Mouse (Mus musculus): Measurements from ENCODE around the gene Tbc1d22b.
"Not testable (repeated sequence)": the region's sequence is repeated elsewhere in the genome, so short reads cannot be mapped to it uniquely, and the experiment has no call there.

Tbc1d22b gene

DNA sequence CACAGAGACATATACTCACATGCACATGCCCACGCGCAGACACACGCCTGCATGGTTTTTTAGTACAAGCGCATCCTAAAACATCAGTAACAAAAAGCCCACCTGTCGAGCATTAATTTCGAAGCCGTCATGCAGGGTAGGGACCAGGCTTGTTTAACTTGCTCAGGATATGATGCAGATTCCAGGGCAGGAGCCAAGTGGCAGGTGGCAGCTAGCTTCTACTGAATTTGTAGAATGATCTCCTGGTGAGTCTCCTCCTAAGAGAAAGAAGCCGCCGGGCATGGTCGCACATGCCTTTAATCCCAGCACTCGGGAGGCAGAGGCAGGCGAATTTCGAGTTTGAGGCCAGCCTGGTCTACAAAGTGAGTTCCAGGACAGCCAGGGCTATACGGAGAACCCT is 49.5 kb downstream of the Tbc1d22b start:
- DNase-seq: peak; percentile 36 to 43

DNA sequence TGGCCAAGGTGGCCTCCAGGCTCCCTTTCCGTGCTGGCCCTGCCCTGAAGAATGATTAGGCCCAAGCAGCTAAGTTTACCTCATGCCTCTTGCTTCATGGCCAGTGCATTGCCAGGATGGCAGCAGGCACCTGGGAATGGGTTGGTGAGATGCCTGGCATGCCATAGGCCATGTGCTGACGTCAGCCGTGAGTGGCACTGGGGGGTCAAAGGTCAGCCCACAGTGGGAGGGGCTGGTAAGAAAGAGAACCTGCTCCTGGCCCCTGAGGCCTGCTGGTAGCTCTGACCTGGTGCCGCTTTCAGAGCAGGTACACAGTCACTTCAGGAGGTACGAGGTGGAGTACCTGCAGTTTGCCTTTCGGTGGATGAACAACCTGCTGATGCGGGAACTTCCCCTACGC is 50.0 kb downstream of the Tbc1d22b start:
- DNase-seq: no peak

DNA sequence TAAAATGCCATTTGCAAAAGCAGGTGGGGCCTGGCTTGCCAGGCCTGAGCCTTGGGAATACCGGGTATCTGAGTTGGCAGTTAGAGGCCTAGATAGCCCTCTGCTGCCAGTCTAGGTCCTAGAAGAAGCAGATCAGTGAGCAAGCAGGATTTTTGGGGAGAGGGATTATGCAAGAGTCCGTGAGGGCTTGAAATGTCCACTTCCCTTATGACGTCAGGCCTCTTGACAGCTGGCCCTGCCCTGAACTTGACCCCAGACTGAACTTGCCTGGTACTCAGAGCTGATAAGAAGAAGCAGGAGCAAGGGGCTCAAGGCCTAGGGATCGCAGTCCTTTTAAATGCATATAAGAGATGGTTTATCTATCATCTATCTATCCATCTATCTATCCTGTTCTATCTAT is 51.8 kb downstream of the Tbc1d22b start:
- no peak for DNase-seq

DNA sequence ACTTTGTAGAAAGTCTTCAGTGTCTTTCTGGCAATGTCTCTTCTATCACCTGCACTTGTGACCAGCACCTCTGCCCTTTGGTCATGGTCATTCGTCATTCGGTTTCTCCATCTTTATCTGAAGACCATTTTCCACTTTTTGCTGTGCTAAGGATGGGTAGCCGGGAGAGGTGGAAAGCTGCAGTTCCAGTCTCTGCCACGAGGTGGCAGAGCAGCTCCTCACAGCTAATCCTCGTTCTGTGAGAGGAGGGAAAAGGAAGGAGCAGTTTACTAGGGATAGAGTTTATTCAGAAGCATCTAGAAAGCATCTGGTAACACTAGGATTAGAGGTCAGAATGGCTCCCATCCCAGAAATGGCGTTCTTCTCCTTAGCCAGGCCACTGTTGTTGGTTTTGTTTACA is 53.7 kb downstream of the Tbc1d22b start:
- DNase-seq: peak; percentile 81 to 90

DNA sequence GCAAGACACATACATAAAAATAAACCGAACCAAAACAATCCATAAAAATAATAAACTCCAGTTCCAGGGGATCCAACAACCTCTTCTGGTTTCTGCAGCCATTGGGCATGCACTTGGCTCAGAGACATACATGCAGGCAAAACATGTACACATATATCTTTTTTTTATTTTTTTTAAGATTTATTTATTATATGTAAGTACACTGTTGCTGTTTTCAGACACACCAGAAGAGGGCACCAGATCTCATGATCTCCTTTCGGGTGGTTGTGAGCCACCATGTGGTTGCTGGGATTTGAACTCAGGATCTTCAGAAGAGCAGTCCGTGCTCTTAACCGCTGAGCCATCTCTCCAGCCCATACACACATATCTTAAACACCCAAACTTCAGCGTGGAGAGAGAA is 63.9 kb downstream of the Tbc1d22b start:
- not testable (repeated sequence) for DNase-seq

DNA sequence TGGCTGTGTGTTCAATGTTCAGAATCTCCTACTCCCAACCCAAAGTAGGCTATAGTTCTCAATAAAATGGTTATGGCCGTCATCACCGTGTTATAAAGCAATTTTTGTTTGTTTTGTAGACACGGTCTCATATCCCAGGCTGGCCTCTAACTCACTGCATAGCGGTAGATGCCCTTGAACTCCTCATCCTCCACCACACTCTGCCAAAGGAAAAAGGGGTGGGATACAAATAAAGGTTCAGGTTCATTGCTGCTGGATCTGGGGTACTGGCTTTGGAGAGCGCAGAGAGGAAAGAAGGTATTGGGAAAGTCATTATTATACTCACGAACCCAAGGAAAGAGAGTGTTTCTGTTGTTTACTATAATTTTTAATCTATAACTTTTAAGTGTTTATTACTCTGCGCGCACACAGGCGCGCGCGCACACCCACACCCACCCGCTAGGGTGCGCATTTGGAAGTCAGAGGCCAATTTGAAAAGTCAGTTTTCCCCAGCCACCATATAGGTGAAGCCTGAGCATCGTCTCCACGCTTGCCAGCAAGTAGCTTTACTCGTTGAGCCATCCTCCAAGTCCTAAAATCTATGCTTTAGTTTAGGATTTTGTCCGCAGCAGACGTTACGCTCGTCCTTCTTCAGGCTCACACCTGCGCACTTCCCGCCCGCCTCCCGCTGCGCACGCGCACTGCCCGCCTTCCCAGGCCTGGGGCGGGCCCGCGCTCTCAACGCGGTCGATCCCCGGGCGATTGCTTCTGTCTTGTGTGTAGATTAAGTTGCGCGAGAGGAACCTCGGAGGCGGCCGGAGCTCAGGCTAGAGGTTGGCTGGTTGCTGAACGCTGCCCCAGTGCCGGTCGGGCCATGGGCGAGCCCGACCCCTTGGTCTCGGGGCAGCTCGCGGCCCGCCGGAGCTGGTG is 64.8 kb downstream of the Tbc1d22b start, which contains the start of the genes Rnf8 and Gm28043:
Gene Rnf8, plus strand, starts transcription at position 676 of the 909 bp plus-strand sequence.
Gene Gm28043, plus strand, starts transcription at position 762 of the 909 bp plus-strand sequence.
- DNase-seq: peak; percentile 92 to 96

DNA sequence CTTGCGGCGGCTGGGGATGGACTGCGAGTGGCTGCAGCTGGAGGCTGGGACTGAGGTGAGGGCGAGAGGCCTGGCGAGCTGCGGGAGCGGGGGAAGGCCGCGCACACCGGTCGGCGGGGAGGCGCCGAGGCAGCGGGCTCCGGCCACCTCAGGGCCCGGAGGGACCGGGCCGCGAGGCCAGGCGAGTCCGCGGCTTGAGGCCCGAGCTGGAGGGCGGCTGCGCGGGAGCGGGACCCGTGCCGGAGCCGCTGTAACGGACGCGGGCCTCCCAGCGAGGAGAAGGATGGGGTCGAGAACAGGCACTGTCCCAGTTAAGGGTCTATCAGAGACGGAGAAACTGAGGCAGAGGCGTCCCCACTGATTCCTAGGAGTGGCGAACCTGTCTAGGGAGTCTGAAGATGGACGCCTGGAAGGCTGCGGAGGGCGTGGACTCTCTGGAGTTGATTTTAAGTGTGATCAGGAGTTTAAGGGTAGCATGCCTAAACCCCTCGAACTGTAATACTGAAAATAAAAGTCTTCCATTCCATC is 65.5 kb downstream of the Tbc1d22b start:
- DNase-seq: no peak

DNA sequence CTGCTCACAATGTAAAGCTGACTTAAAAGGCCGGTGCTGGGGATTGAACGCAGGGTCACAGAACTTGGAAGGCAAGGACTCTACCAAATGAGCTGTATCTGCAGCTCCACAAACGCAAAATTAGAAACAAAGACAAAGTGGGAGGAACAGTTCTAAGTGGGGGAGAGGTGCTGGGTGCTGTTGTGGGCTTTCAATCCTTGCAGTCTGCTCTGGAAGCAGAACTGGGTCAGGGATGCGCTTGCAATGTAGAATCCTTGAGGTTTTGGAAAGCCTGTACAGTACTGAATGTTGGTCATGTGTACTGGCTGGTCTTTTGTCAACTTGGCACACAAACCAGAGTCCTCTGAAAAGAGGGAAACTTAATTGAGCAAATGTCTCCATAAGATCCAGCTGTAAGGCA is 66.0 kb downstream of the Tbc1d22b start:
- no peak for DNase-seq

DNA sequence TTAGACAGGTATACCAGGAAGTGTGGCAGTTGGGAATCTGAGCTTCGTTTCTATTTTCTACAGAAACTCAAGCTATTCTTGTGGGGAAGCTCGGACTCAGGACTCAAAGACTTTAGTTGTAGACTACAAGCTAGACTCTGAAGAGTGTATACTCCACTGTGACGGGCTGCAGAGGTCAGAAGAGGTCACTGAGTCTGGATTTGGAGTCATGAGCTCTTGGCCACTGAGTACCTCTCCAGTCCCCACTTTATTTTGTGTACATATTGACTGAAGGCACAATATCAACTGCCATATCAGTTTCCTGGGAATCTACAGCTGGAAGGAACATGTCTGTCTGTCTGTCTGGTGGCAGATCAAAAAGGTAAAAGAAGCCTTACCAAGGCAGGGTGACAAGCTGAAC is 69.6 kb downstream of the Tbc1d22b start:
- no peak for DNase-seq

DNA sequence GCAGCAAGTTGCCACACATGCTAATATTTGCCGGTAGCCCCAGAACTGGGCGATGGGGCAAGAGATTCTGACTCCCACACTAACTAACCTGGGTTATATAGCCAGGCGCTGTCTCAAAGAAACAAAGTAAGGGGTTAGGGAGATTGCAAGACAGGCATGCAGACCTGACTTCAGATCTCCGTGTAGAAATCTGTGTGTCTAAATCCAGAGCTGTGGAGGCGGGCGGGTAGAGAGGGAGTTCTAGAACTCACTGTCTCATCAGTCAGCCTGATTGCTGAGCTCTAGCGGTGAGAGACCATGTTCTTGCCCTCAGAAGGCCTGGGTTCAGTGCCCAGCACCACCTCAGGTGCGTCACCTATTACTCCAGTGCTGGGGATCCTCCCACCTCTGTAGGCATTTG is 73.9 kb downstream of the Tbc1d22b start:
- no peak for DNase-seq

DNA sequence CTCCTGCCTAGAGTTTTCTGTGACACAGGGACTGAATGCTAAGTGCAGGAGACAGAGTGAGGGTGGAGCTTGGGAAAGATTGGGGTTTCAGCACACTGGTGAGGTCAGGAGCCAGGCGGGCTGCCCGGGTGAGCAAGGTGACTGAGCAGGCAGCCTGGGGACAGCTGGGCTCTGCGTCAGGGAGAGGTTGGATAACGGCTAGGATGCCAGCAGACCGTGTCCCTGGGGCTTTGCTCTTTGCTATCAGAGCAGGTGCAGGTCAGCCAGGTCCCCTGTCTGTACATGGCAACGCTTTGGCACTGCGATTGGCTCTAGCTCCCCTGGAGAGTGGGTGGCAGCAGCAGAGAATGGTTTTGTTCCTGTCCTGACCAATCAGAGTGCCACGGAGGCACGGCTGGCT is 77.7 kb downstream of the Tbc1d22b start:
- DNase-seq: no peak

DNA sequence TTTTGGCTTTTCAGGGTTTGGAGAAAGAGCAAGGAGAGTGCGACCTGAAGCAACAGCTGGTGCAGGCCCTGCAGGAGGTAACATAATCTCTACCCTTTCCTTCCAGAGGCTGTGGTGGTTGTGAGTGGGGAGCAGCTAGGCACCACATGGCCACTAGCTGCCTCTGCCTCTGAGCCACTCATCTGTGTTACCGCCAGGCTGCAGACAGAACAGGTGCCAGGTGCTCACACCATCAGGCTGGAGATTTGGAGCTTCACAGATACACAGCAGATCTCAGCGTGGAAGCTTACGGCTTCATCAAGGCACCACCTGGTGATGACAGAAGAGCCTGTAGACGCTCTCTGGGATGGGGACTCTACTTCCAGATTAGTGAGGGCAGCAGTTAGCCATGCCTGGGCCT is 79.4 kb downstream of the Tbc1d22b start:
- DNase-seq: peak; percentile 50 to 67

DNA sequence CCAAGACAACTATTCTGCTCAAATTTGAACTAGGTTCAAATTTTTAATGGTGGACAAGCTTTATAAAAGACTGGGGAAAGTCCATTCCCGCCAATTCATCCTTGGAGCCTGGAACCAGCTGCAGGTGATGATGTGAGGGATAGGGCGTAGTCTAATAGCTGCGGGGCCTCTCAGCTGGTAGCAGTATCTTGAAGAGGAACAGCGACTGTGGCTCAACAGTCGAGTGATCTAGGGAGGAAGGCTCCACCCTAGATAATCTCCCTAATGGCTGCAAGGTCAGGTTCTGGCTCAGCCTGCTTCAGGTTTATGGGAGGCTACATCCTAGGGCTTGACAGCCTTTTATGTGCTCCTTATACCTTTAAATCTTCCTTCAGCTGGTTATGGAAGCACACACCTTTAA is 80.0 kb downstream of the Tbc1d22b start:
- no peak for DNase-seq

DNA sequence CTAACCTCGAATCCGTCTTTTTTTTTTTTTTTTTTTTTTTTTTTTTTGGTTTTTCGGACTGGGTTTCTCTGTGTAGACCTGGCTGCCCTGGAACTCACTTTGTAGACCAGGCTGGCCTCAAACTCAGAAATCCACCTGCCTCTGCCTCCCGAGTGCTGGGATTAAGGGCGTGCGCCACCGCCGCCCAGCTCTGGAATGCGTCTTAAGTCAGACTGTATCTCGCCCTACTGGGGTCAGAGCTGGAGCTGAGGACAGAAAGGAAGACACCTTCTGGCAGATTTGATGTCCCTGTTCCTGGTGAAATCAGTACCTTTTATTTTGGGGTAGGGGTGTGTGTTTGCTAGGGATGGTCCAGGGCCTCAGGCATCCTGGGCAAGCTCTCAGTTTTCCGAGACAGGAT is 82.7 kb downstream of the Tbc1d22b start:
- DNase-seq: no peak

DNA sequence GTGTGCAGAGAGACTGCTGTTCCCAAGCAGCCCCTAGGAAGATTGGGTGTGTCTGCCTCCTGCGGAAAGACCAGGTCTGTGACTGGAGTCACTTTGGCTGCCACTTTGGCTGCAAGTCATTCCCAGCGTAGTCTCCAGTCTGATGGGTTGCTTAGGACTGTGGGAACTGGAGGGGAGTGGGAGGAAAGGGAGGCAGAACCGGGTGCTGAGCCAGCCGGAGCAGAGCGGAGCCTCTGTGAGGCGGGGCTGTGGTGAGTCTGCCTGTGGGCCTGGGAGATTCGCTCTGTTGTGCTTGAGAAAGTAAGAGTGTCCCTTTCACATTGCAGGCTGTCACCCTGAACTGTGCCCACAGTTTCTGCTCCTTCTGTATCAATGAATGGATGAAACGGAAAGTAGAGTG is 85.9 kb downstream of the Tbc1d22b start:
- DNase-seq: no peak

DNA sequence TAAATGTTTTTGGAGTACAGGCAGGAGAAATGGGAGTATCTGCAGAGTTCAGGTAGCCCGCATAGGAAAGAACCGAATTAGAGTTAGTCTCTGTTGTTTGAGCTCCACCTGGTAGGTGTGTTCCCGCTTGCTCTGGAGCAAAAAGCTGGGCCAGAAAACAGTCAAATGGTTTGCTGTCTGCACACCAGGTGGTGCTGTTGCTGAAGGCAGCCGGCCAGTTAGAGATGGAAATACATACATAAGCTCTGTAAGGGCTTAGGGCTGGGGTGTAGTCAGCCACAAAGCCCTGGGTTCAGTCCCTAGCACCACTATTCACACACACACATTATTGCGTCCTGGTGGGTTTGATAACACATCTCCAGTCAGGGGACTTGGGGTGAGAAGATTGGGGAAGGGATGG is 86.5 kb downstream of the Tbc1d22b start:
- peak; percentile 65 to 72 for DNase-seq

DNA sequence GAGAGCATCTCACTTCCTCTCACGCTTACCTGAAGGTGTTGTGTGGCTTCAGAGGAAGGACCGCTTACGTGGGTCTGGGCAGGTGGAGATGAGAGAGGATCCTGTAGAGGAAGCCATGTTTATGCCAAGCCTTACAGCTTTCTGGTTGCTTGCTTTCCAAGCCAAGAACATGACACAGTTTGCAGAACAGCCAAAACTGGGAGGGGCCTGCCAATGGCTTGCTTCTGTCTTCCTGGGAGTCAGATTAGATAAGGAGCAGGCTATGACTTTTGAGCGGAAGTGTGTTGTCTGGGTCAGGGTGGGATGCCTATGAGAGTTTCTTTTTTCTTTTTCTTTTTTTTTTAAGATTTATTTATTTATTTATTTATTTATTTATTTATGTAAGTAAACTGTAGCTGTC is 87.8 kb downstream of the Tbc1d22b start:
- peak in 1 of 2 experiments; percentile 25 for DNase-seq

DNA sequence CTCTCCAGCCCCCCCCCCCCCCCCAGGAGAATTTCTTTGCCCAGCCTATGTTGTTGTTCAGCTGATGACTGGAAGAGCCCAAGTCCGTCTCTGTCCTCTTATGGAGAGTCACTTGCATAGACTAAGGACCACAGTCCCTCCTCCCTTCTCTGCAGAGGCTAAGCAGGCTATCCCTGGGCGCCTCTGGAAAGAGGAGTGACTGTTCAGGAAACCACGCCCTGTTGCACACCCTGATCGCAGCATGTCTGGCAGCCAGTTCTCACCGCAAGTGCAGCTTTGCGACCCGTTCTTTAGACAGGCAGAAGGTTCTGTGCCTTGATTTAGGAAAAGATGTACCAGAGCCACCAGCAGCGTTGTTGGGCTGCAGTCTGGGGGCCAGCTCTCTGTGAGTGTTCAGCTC is 88.3 kb downstream of the Tbc1d22b start:
- DNase-seq: no peak

DNA sequence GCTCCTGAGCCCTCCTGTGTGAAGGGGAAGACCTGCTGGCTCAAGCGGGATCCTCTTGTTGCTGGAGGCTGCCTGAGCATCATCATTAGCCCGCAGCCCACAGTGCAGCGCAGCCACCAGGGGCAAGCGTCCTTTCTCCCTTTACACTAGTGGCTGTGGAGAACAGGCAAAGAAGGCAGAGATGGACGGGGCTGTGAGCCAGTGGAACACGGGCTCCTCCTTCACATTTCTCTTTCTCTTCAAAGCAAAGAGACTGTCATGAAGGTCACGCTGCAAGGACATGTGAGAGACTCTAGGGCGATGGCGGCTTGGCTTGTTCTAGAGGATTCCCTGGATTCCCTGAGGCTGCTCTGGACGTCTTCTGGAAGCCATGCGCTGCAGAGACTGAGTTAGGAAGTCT is 91.4 kb downstream of the Tbc1d22b start:
- no peak for DNase-seq

DNA sequence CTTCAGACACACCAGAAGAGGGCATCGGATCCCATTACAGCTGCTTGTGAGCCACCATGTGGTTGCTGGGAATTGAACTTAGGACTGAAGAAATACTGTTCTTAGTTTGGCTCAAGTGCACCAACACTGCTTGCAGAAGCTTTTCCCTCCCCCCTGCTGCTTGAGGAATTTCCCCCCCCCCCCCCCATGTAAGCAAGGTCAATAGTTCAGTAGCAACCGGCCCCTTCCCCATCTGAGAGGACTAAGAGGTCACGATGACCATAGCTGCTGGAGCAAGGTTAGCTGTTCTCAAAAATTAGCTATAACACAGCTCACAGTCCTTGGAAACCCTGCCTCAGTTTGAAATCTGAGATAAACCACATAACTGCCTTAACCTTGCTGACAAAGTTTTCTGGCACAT is 92.6 kb downstream of the Tbc1d22b start:
- no peak for DNase-seq
